Mouse (Mus musculus): ENCODE results near the gene Bpifb1. TPM values are rescaled to one million over a fixed set of nuclear protein-coding genes. Genes with fewer than 3 reads are reported as not detected.
"Not testable (repeated sequence)": the region's sequence is repeated elsewhere in the genome, so short reads cannot be mapped to it uniquely, and the experiment has no call there.

Bpifb1 gene
- polyA plus RNA-seq, 1 experiment from 2014 or later: 239 TPM

DNA sequence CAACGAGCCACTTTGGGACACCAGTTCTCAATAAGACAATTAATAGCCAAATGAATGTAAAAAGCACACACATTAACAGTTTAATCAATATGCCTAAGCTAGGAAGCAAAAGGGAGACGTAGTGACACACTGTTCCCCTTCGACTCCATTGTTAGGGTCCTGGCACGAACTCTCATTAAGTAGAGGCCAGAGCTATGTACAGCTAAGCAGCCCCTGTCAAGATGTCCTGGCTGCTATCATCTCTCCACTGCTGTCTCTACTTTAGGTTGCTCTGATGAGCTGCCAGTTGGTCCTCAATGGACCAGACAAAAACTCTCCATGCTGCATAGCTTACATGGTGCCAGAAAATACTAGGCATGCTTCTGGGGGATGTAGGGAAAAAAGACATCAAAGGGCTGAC is 65.2 kb downstream of the Bpifb1 start:
- H3K9ac ChIP-seq: no peak overlapping the region
- no peaks in the 10 kb centered on the region for H3K4me1 ChIP-seq
- H3K36me3 ChIP-seq: no peaks in the 10 kb centered on the region
- H3K27me3 ChIP-seq (replicated peaks): no peaks in the 10 kb centered on the region
- ATAC-seq (ENCODE audit: insufficient read depth, low FRiP score, low read depth): no peak
- H3K4me2 ChIP-seq: no peak overlapping the region
- H3K9me3 ChIP-seq: no peaks in the 10 kb centered on the region
- H3K27ac ChIP-seq: no peak overlapping the region
- no peak overlapping the region for H3K4me3 ChIP-seq (replicated peaks)
- WGBS: 69% methylated on average over 4 of the region's 4 CpGs

DNA sequence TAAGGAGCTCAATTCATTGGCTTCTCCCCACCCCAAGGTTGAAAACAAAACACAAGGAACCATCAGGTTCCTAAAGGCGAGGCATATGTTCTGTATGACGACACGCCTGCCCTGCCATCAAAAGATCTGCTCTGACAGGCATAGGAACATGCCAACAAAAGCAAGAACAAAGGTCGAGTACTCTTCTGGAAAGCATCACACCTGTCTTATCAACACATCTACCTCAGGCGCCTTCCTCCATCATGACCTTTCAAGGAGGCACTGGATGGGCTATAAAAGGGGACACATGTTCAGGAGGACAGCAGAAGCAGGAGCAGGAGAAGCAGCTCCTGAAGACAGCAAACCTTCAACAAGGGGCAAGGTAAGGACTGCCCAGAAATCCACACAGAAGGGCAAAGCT is 66.9 kb downstream of the Bpifb1 start, which contains the start of gene Bpifb9a:
Gene Bpifb9a, plus strand, starts transcription at position 301 of the 400 bp plus-strand sequence.
- WGBS: 67% methylated on average over 5 of the region's 5 CpGs
- not testable (repeated sequence) for H3K4me3 ChIP-seq (replicated peaks); ATAC-seq (ENCODE audit: insufficient read depth, low FRiP score, low read depth); H3K27me3 ChIP-seq (replicated peaks); H3K4me1 ChIP-seq; H3K4me2 ChIP-seq; H3K9ac ChIP-seq; H3K36me3 ChIP-seq; H3K27ac ChIP-seq; H3K9me3 ChIP-seq

DNA sequence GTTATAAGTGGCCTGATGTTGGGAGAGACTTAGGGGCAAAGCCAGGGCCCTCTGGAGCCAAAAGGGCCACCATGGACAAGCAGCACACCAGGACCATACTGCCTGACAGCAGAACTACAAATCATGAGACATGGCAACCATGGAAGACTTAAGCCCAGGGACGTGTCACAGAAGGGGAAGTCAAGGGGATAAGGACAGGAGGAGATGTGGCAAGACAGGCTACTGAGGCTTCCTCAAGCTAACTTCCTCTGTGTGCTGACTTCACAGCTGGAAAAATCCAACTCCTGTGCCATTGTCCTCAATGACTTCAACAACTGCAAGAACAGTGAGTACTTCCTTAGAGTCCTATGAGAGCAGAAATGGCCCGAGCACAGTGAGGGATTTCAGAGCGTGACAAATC is 73.8 kb downstream of the Bpifb1 start:
- WGBS: 71% methylated on average over 3 of the region's 3 CpGs
- H3K27me3 ChIP-seq (replicated peaks); H3K9me3 ChIP-seq; H3K36me3 ChIP-seq; ATAC-seq (ENCODE audit: insufficient read depth, low FRiP score, low read depth); H3K27ac ChIP-seq; H3K4me1 ChIP-seq; H3K9ac ChIP-seq; H3K4me3 ChIP-seq (replicated peaks); H3K4me2 ChIP-seq: not testable (repeated sequence)

Other genes starting within 250 kb of the Bpifb1 start
- gene Bpifa6, start 215.9 kb upstream of the Bpifb1 start, polyA plus RNA-seq (2015; fragmentation: Nextera tagmentation; extraction: Ambion mirVana): 0.08 TPM in 1 of 2 replicates, not detected in the other
- not detected in 2 replicates for gene Bpifa2, start 182.6 kb upstream of the Bpifb1 start, polyA plus RNA-seq (2015; fragmentation: Nextera tagmentation; extraction: Ambion mirVana)
- gene Bpifa3, start 60.5 kb upstream of the Bpifb1 start, polyA plus RNA-seq (2015; fragmentation: Nextera tagmentation; extraction: Ambion mirVana): not detected in 2 replicates
- gene Bpifa1, start 47.9 kb upstream of the Bpifb1 start, polyA plus RNA-seq (2015; fragmentation: Nextera tagmentation; extraction: Ambion mirVana): not detected in 2 replicates
- gene Bpifa5, start 28.2 kb upstream of the Bpifb1 start, polyA plus RNA-seq (2015; fragmentation: Nextera tagmentation; extraction: Ambion mirVana): not detected in 2 replicates
- gene Bpifb5, start 32.9 kb downstream of the Bpifb1 start, polyA plus RNA-seq (2015; fragmentation: Nextera tagmentation; extraction: Ambion mirVana): 0.36 and 0.83 TPM in 2 replicates
- not detected in 2 replicates for gene Bpifb9a, start 67.0 kb downstream of the Bpifb1 start, polyA plus RNA-seq (2015; fragmentation: Nextera tagmentation; extraction: Ambion mirVana)
- not detected in 2 replicates for gene Bpifb9b, start 116.4 kb downstream of the Bpifb1 start, polyA plus RNA-seq (2015; fragmentation: Nextera tagmentation; extraction: Ambion mirVana)
- 15.6 and 18.3 TPM in 2 replicates for gene Cdk5rap1, start 182.2 kb downstream of the Bpifb1 start, polyA plus RNA-seq (2015; fragmentation: Nextera tagmentation; extraction: Ambion mirVana)
- 7.3 and 7.5 TPM in 2 replicates for gene Snta1, start 217.3 kb downstream of the Bpifb1 start, polyA plus RNA-seq (2015; fragmentation: Nextera tagmentation; extraction: Ambion mirVana)
- 32.1 and 34.7 TPM in 2 replicates for gene Cbfa2t2, start 245.7 kb downstream of the Bpifb1 start, polyA plus RNA-seq (2015; fragmentation: Nextera tagmentation; extraction: Ambion mirVana)